Mouse (Mus musculus): ENCODE data around the gene Tspan9. TPM values are rescaled to one million over a fixed set of nuclear protein-coding genes. Genes with fewer than 3 reads are reported as not detected.

The Tspan9 gene
- polyA plus RNA-seq, 1 experiment from 2014 or later: 69.7 TPM

DNA sequence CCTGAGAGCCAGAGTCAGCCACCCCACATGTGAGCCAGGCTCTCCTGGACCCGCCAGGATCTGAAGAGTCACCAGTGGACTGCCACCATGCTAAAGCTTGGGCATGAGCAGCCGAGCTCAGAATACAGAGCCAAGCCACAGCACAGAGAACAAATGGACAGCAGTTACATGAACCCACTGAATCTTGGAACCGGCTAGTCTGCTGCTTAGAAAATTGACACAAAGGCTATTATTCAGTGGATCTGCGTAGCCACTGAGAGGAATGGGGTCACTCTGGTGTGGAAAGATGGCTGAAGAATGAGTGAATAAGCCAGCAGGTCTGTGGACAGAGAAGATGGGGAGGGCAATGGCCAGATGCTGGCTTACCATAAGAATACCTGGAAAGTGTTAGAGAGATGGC, 12.7 kb downstream of the Tspan9 start:
- Histone ChIP-seq H3K4me1 (peaks cover 76% of the 10 kb centered on the region), H3K27ac (replicated peaks) (no peak overlapping the region; the same call in 1 of the 2 replicates), H3K4me3 (no peak overlapping the region), H3K36me3 (replicated peaks) (peaks cover 7% of the 10 kb centered on the region; the same call in 1 of the 2 replicates), H3K27me3 (replicated peaks; ENCODE audit: low read depth, poor library complexity, severe bottlenecking) (no peaks in the 10 kb centered on the region), H3K9me3 (no peaks in the 10 kb centered on the region)
- WGBS: 82% methylated on average over 4 of the region's 4 CpGs
- no peak for DNase-seq (ENCODE audit: low spot score)

DNA sequence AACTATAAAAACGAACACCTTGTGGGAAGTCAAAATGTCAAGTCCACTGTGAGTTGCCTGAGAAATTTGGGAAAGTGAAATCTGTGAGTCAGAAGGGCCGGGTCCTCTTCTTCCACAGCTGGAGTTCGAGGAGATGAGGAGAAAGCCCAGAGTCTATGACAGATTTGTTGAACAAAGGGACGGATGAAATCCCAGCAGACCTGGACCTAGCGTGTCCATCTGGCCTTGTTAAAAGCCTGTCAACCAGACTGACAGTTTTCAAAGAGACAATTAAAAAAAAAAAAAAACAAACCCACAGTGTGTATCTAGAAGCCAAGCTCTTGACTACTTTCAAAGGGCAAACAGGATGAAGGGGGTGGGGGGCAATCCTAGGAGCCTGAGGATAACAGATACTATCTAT, 14.0 kb downstream of the Tspan9 start:
- 35% methylated on average over 5 of the region's 5 CpGs for WGBS

DNA sequence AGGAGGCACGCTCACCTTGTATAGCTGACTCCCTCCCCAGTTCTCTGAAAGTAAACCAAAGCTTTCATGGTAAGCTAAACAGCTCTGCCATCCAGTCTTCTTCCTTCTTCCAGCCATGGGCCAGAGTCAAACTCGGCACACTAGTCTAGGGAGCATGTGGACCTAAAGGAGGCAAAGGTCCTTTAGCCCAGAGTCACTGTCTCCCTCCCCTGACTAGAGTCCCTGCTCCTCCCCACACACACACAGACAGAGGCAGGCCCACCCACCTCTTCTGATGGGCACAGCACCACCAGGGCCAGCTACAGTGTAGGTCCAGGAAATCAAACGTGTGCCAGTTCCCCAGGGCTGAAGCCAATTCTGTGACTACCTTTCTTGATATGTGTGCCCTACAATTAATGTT, 16.1 kb downstream of the Tspan9 start:
- H3K4me3 ChIP-seq: no peak overlapping the region
- 0 out of 2 replicates have a peak overlapping the region, but pooled peaks have one; percentile 35 for H3K27ac ChIP-seq (replicated peaks)
- H3K9me3 ChIP-seq: no peaks in the 10 kb centered on the region
- H3K4me1 ChIP-seq: peaks cover 66% of the 10 kb centered on the region
- H3K27me3 ChIP-seq (replicated peaks; ENCODE audit: low read depth, poor library complexity, severe bottlenecking): no peaks in the 10 kb centered on the region
- H3K36me3 ChIP-seq (replicated peaks): peaks cover 8% of the 10 kb centered on the region; the same call in 1 of the 2 replicates
- 82% methylated on average over 3 of the region's 3 CpGs for WGBS
- no peak for DNase-seq (ENCODE audit: low spot score)

More for the DNA sequence above, 14.0 kb downstream of the Tspan9 start:
- Histone ChIP-seq H3K36me3 (replicated peaks) (peaks cover 7% of the 10 kb centered on the region; the same call in 1 of the 2 replicates), H3K4me3 (no peak overlapping the region), H3K4me1 (peaks cover 75% of the 10 kb centered on the region), H3K27ac (replicated peaks) (peak overlapping the region; percentile 60; the same call in 1 of the 2 replicates), H3K9me3 (no peaks in the 10 kb centered on the region), H3K27me3 (replicated peaks; ENCODE audit: low read depth, poor library complexity, severe bottlenecking) (no peaks in the 10 kb centered on the region)
- no peak for DNase-seq (ENCODE audit: low spot score)

DNA sequence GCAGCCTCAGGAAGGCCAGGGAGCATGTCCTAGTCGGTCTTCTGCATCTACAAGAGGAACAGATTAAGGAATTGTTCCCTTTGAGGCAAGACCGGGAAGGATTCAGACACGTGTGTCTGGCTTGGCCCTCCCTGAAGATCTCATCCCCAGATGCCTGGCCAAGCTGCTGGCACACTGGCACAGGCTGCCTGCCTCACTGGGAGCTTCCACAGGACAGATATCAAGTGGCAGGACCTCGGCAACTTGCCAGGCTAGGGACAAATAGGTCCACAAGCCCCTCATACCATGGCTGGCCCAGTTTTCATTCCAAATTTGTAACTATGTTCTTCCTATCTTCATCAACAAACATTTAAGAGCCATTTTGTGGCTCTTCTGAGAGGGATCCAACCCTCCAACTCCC, 16.5 kb downstream of the Tspan9 start:
- Histone ChIP-seq H3K4me1 (peaks cover 68% of the 10 kb centered on the region), H3K9me3 (no peaks in the 10 kb centered on the region), H3K27me3 (replicated peaks; ENCODE audit: low read depth, poor library complexity, severe bottlenecking) (no peaks in the 10 kb centered on the region), H3K27ac (replicated peaks) (0 out of 2 replicates have a peak overlapping the region, but pooled peaks have one; percentile 35), H3K36me3 (replicated peaks) (peaks cover 13% of the 10 kb centered on the region; the same call in 1 of the 2 replicates), H3K4me3 (no peak overlapping the region)
- no peak for DNase-seq (ENCODE audit: low spot score)
- 73% methylated on average over 4 of the region's 4 CpGs for WGBS

- Histone ChIP-seq H3K36me3 (replicated peaks) (peaks cover 18% of the 10 kb centered on the region), H3K27me3 (replicated peaks; ENCODE audit: low read depth, poor library complexity, severe bottlenecking) (no peaks in the 10 kb centered on the region), H3K4me3 (no peak overlapping the region), H3K9me3 (no peaks in the 10 kb centered on the region), H3K4me1 (peaks cover 64% of the 10 kb centered on the region), H3K27ac (replicated peaks) (no peak overlapping the region)
- 78% methylated on average over 3 of the region's 3 CpGs for WGBS
- DNase-seq (ENCODE audit: low spot score): no peak
Measured at GRCm38 (mm10) chr6:128125464-128125863, 17.9 kb downstream of the Tspan9 start.

DNA sequence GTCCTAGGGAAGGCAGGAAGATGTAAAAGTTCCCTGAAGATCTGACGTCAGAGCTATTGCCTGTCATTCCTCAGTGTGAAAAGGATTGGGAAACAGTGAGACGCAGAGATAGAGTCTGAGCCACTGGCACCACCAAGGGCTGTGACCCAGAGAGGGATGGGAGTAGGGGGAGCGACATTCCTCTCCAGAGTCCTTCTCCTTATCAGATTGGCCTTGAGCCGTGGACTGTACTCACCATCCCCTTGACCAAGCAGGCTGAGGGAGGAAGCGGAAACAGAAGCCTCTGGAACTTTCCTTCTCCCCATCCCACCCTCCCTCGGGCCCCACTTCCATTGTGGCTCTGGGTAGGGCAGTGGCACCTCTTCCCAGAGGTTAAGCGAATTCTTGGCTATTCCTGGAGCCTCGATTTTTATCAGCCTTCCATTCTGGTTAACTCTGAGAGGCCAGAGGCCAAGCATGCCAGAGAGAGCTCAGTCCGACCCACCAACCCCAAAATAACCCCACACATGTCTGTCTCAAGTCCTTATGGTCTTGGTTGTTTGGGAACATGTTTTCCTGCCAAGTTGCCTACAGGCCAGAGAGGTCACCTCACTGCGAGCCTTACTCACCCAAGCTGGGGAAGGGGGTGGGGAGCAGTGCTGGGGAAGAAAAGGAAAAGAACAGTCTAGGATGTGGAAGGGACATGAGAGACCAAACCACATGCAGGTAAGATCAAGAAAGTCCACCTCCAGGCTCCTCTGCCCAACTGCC, 19.0 kb downstream of the Tspan9 start:
- Histone ChIP-seq H3K4me1 (peaks cover 63% of the 10 kb centered on the region), H3K36me3 (replicated peaks) (peaks cover 24% of the 10 kb centered on the region)
- 68% methylated on average over 10 of the region's 10 CpGs for WGBS

DNA sequence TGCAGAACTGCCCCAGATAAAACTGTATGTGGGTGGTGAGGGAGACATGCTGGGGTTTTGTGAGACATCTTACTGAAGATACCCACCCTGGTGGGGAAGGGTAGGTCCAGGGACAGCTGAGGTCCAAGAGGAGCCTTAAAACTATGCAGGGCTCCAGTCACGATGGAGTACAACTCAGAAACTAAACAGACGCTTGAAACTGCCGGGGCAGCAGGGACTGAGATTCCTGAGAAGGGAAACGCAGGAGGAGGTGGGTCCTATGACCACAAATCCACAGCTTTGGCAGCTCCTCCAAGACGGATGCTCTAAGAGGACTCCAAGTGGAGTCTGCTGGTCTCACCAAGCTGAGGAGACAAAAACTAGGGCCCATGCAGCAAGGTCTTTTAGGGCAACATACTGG, 21.3 kb downstream of the Tspan9 start:
- H3K4me1 ChIP-seq: peaks cover 56% of the 10 kb centered on the region
- H3K27ac ChIP-seq (replicated peaks): peak overlapping the region; percentile 59
- peaks cover 24% of the 10 kb centered on the region for H3K36me3 ChIP-seq (replicated peaks)
- H3K27me3 ChIP-seq (replicated peaks; ENCODE audit: low read depth, poor library complexity, severe bottlenecking): no peaks in the 10 kb centered on the region
- no peak overlapping the region for H3K4me3 ChIP-seq
- no peak for DNase-seq (ENCODE audit: low spot score)
- 69% methylated on average over 5 of the region's 5 CpGs for WGBS
- H3K9me3 ChIP-seq: no peaks in the 10 kb centered on the region

More for the DNA sequence above, 19.0 kb downstream of the Tspan9 start:
- peak overlapping the region; percentile 35; the same call in 1 of the 2 replicates for H3K27ac ChIP-seq (replicated peaks)
- no peaks in the 10 kb centered on the region for H3K9me3 ChIP-seq
- no peak for DNase-seq (ENCODE audit: low spot score)
- no peak overlapping the region for H3K4me3 ChIP-seq
- no peaks in the 10 kb centered on the region for H3K27me3 ChIP-seq (replicated peaks; ENCODE audit: low read depth, poor library complexity, severe bottlenecking)

DNA sequence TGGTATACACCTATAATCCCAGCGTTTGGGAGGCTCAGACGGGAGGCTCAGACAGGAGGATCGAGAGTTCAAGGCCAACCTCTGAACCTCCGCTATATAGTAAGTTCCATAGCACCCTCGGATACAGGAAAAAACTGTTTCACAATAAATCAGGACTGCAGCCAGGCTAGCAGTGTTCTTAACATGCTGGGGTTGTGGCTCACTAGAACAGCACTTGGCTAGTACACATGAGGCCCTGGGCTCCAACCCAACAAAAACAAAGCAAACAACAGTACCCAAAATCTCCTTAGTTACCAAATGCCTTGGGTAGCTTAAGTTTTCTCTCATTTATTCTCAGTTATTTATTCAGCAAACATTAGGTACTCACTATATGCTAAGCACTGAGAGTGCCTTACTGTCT, 21.7 kb downstream of the Tspan9 start:
- H3K36me3 ChIP-seq (replicated peaks): peaks cover 24% of the 10 kb centered on the region
- no peaks in the 10 kb centered on the region for H3K9me3 ChIP-seq
- WGBS: 93% methylated on average over 5 of the region's 5 CpGs
- no peaks in the 10 kb centered on the region for H3K27me3 ChIP-seq (replicated peaks; ENCODE audit: low read depth, poor library complexity, severe bottlenecking)
- no peak overlapping the region for H3K4me3 ChIP-seq
- no peak overlapping the region for H3K27ac ChIP-seq (replicated peaks)
- peaks cover 56% of the 10 kb centered on the region for H3K4me1 ChIP-seq
- DNase-seq (ENCODE audit: low spot score): no peak

- Histone ChIP-seq H3K27ac (replicated peaks) (peak overlapping the region; percentile 45), H3K4me1 (peaks cover 62% of the 10 kb centered on the region), H3K4me3 (no peak overlapping the region), H3K9me3 (no peaks in the 10 kb centered on the region), H3K36me3 (replicated peaks) (peaks cover 24% of the 10 kb centered on the region), H3K27me3 (replicated peaks; ENCODE audit: low read depth, poor library complexity, severe bottlenecking) (no peaks in the 10 kb centered on the region)
- 76% methylated on average over 12 of the region's 12 CpGs for WGBS
- no peak for DNase-seq (ENCODE audit: low spot score)
Measured at GRCm38 (mm10) chr6:128120806-128121205, 22.6 kb downstream of the Tspan9 start.

GRCm38 (mm10) chr6:128118670-128119230, 24.6 kb downstream of the Tspan9 start:
- 93% methylated on average over 7 of the region's 7 CpGs for WGBS
- no peaks in the 10 kb centered on the region for H3K27me3 ChIP-seq (replicated peaks; ENCODE audit: low read depth, poor library complexity, severe bottlenecking)
- no peaks in the 10 kb centered on the region for H3K9me3 ChIP-seq
- H3K36me3 ChIP-seq (replicated peaks): peaks cover 24% of the 10 kb centered on the region
- H3K4me1 ChIP-seq: peaks cover 60% of the 10 kb centered on the region
- H3K27ac ChIP-seq (replicated peaks): peak overlapping the region; percentile 44
- H3K4me3 ChIP-seq: no peak overlapping the region
- DNase-seq (ENCODE audit: low spot score): no peak

DNA sequence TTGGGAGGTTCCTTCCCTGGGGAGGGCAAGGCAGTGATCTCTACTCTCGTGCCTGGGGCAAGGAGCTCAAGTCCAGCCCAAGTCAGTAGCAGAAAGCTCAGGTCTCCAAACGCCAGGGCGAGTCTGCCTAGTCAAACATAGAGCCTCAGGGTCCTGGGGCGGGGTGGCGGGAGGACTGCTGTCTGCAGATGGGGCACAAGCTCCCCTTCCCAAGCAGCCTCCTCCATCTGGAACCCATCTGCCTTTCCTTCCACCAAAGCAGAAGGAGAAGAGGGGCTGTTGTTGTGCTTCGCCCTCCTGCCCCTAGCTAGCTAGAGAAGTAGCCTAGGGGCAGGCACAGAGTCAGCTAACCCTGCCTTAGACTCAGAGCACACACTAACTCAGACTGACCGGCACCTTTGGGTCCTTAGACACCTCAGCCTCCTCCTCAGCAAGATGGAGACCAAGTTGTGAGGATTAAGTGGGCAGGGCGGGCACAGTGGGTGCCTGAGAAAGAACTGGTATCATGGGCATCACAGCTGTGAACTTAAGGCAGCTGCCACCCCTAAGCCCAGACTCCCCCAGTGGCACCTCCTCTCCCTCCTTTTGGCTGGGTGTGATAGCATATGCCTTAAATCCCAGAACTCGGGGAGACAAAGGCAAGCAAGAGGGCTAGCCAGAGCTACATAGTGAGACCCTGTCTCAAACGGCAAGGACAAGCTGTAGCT, 26.4 kb downstream of the Tspan9 start:
- no peaks in the 10 kb centered on the region for H3K9me3 ChIP-seq

GRCm38 (mm10) chr6:128116344-128116743, 27.1 kb downstream of the Tspan9 start:
- no peak for DNase-seq (ENCODE audit: low spot score)
- Histone ChIP-seq H3K4me3 (no peak overlapping the region), H3K4me1 (peaks cover 74% of the 10 kb centered on the region), H3K27me3 (replicated peaks; ENCODE audit: low read depth, poor library complexity, severe bottlenecking) (no peaks in the 10 kb centered on the region), H3K9me3 (no peaks in the 10 kb centered on the region), H3K36me3 (replicated peaks) (peaks cover 17% of the 10 kb centered on the region), H3K27ac (replicated peaks) (peak overlapping the region; percentile 81)
- 48% methylated on average over 2 of the region's 2 CpGs for WGBS

More for the DNA sequence above, 26.4 kb downstream of the Tspan9 start:
- Histone ChIP-seq H3K36me3 (replicated peaks) (peaks cover 18% of the 10 kb centered on the region), H3K27me3 (replicated peaks; ENCODE audit: low read depth, poor library complexity, severe bottlenecking) (no peaks in the 10 kb centered on the region), H3K4me1 (peaks cover 70% of the 10 kb centered on the region), H3K27ac (replicated peaks) (peak overlapping the region; percentile 81), H3K4me3 (no peak overlapping the region)
- 41% methylated on average over 10 of the region's 10 CpGs for WGBS
- peak; percentile 81 for DNase-seq (ENCODE audit: low spot score)

All from embryonic facial prominence, embryonic 10.5 days (tissue).